Mouse (Mus musculus): ENCODE data around the gene Gm10228. TPM values are rescaled to one million over a fixed set of nuclear protein-coding genes. Genes with fewer than 3 reads are reported as not detected.
"Not testable (repeated sequence)": the region's sequence is repeated elsewhere in the genome, so short reads cannot be mapped to it uniquely, and the experiment has no call there.

Gene Gm10228
- polyA plus RNA-seq (2012; rRNA removed), result not detected in 2 replicates

DNA sequence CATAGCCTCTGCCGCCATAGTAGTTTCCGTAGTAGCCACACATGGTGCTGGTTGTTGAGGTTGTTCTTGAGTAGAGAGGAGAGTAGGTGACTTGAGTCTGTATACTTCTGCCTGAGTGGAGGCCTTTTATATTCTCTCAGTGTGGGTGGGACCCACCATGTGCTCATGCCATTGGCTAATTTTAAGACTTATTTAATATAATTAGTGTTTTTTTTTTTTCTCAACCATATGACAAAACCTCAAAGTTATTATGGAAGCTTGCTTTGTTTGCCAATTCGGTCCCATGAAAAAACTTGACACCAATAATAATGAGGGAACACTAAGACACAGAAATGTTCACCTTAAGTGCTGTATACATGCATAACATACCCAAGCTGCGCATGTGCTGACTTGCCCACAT lies at the start of gene Gm10228:
Gm10228 (minus strand) TSS at position 101 of the 400 bp plus-strand sequence.
- H3K4me1 ChIP-seq (ENCODE audit: control insufficient read depth, insufficient read depth, low read length); H3K4me3 ChIP-seq (ENCODE audit: insufficient read depth, low read length); H3K27ac ChIP-seq (ENCODE audit: insufficient read depth, low read length): not testable (repeated sequence)

DNA sequence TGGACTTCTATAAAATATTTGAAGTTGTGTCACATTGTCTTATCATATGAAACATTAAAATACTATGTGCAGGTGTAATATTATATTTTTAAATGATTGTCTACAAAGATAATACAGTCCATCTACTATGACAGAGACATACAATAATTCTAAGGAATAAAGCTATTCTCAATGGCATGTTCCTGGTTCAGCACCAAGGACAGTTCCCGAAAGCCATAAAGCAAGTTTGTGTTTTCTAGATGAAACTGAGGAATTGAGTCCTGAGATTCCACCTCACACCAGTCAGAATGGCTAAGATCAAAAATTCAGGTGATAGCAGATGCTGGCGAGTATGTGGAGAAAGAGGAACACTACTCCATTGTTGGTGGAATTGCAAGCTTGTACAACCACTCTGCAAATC lies 29.8 kb upstream of the Gm10228 start:
- H3K4me1 ChIP-seq (ENCODE audit: control insufficient read depth, insufficient read depth, low read length); H3K4me3 ChIP-seq (ENCODE audit: insufficient read depth, low read length); H3K27ac ChIP-seq (ENCODE audit: insufficient read depth, low read length): not testable (repeated sequence)

DNA sequence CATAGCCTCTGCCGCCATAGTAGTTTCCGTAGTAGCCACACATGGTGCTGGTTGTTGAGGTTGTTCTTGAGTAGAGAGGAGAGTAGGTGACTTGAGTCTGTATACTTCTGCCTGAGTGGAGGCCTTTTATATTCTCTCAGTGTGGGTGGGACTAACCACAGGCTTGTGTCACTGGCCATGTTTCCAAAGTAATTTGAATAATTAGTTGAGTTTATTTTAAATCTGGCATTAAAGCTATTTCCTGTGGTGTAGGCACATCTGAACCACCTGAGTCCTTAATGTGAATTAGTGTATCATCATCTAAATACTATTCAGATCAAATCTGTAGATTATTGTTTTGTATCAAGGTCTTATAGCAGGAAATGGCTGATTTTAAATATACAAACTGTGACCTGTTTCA lies 22.6 kb upstream of the Gm10228 start, which contains the start of gene 1110025L11Rik:
1110025L11Rik (minus strand) TSS at position 101 of the 400 bp plus-strand sequence.
- H3K27ac ChIP-seq (ENCODE audit: insufficient read depth, low read length); H3K4me3 ChIP-seq (ENCODE audit: insufficient read depth, low read length); H3K4me1 ChIP-seq (ENCODE audit: control insufficient read depth, insufficient read depth, low read length): not testable (repeated sequence)

DNA sequence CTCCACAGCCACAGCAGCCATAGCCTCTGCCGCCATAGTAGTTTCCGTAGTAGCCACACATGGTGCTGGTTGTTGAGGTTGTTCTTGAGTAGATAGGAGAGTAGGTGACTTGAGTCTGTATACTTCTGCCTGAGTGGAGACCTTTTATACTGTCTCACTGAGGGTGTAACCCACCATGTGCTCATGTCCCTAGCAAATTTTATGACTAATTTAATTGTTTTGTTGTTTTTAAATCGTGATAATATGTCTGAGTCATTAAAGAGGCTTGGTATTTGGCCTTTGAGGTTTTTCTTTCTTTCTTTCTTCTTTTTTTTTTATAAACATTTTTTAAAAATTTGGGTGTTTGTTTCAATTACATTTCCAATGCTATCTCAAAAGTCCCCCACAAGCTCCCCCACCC lies 6.5 kb upstream of the Gm10228 start, which contains the start of gene Krtap6-5:
Krtap6-5 (minus strand) TSS at position 101 of the 400 bp plus-strand sequence.
- Histone ChIP-seq H3K4me1 (ENCODE audit: control insufficient read depth, insufficient read depth, low read length) (no peaks in the 10 kb centered on the region), H3K27ac (ENCODE audit: insufficient read depth, low read length) (no peak within 1 kb of the TSS), H3K4me3 (ENCODE audit: insufficient read depth, low read length) (no peak within 1 kb of the TSS)
- no peak for TF ChIP-seq POLR2A (IDR thresholded peaks at IDR 0.05; ENCODE audit: extremely low read depth, insufficient read depth, low read length)
- TF ChIP-seq CTCF (IDR thresholded peaks at IDR 0.05; ENCODE audit: extremely low read depth, insufficient read depth, low read length), result no peak

DNA sequence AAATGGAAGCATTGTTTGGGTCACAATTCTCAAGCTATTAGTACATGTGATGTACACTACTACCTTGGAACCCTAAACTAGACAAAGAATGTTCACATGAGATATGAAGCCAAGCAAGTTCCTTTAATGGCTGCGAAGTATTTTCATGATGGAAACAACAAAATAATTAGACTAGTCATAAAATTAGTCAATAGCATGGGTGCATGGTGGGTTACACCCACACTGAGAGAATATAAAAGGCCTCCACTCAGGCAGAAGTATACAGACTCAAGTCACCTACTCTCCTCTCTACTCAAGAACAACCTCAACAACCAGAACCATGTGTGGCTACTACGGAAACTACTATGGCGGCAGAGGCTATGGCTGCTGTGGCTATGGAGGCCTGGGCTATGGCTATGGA lies 9.9 kb downstream of the Gm10228 start, which contains the start of gene Krtap6-1:
Krtap6-1 (plus strand) TSS at position 301 of the 400 bp plus-strand sequence.
- not testable (repeated sequence) for H3K27ac ChIP-seq (ENCODE audit: insufficient read depth, low read length); H3K4me3 ChIP-seq (ENCODE audit: insufficient read depth, low read length); H3K4me1 ChIP-seq (ENCODE audit: control insufficient read depth, insufficient read depth, low read length)

DNA sequence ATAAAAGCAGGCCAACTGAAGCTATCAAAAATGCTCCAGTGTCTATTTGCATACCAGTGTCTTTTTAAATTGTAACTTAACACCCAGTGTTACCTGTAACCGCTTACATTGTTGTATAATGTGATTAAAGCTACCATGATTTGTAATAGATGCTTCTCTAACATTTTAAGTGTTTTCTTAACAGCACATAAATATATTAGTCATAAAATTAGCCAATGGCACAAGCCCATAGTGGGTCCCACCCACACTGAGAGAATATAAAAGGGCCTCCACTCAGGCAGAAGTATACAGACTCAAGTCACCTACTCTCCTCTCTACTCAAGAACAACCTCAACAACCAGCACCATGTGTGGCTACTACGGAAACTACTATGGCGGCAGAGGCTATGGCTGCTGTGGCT lies 26.3 kb downstream of the Gm10228 start, which contains the start of gene Gm10229:
Gm10229 (plus strand) TSS at position 301 of the 400 bp plus-strand sequence.
- H3K4me3 ChIP-seq (ENCODE audit: insufficient read depth, low read length); H3K4me1 ChIP-seq (ENCODE audit: control insufficient read depth, insufficient read depth, low read length): not testable (repeated sequence)

DNA sequence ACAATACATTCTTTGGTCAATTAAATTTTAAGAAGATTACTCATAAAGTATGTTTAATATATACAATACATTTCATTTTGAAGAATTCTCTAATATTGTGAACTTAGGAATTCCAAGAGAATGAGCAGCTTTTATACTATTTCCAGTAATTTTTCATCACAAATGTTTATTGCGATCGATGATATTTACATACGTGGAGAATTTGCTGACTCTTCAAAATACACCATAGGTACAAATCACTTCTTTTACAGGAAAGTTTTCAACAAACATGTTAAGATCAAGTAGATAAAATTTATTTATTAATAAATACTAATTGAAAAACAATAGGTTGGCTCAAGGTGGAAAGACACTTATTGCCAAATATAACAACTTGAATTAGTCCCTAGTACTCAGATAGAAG lies 27.3 kb downstream of the Gm10228 start:
- H3K4me3 ChIP-seq (ENCODE audit: insufficient read depth, low read length), result no peak overlapping the region
- no peak overlapping the region for H3K27ac ChIP-seq (ENCODE audit: insufficient read depth, low read length)
- no peak for TF ChIP-seq POLR2A (IDR thresholded peaks at IDR 0.05; ENCODE audit: extremely low read depth, insufficient read depth, low read length)
- no peak for TF ChIP-seq CTCF (IDR thresholded peaks at IDR 0.05; ENCODE audit: extremely low read depth, insufficient read depth, low read length)
- no peaks in the 10 kb centered on the region for H3K4me1 ChIP-seq (ENCODE audit: control insufficient read depth, insufficient read depth, low read length)

More for the DNA sequence above, 26.3 kb downstream of the Gm10228 start, which contains the start of gene Gm10229:
- not testable (repeated sequence) for H3K27ac ChIP-seq (ENCODE audit: insufficient read depth, low read length)

DNA sequence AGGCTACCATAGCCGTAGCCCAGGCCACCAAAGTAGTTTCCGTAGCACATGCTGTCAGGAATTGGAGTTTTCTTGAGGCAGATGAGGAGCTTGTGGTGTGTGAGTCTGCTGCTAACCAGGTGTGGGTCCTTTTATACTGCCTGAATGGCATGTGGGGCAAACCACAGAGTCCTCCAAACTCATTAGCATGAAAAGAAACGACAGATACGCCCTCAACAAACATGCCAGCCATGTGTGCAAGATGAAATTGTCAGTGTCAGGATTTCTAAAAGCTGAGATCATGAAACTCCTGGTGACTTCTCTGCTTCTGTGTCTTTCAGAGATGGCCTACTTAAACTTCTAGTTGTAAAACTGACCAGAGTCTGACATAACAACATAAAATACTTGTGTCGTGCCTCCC lies 30.6 kb downstream of the Gm10228 start, which contains the start of gene Krtap22-2:
Krtap22-2 (minus strand) TSS at position 101 of the 400 bp plus-strand sequence.
- Histone ChIP-seq H3K4me3 (ENCODE audit: insufficient read depth, low read length) (no peak within 1 kb of the TSS), H3K4me1 (ENCODE audit: control insufficient read depth, insufficient read depth, low read length) (no peaks in the 10 kb centered on the region)
- no peak for TF ChIP-seq POLR2A (IDR thresholded peaks at IDR 0.05; ENCODE audit: extremely low read depth, insufficient read depth, low read length)
- TF ChIP-seq CTCF (IDR thresholded peaks at IDR 0.05; ENCODE audit: extremely low read depth, insufficient read depth, low read length), result no peak

More for the DNA sequence above, 30.6 kb downstream of the Gm10228 start, which contains the start of gene Krtap22-2:
- no peak within 1 kb of the TSS for H3K27ac ChIP-seq (ENCODE audit: insufficient read depth, low read length)

Other genes with a start within 250 kb of the Gm10228 start
- not detected in 2 replicates for gene Gm20741, start 229.3 kb downstream of the Gm10228 start, polyA plus RNA-seq (2012; rRNA removed)
- not detected in 2 replicates for gene Krtap15, start 221.3 kb downstream of the Gm10228 start, polyA plus RNA-seq (2012; rRNA removed)
- not detected in 2 replicates for gene Krtap14, start 215.3 kb downstream of the Gm10228 start, polyA plus RNA-seq (2012; rRNA removed)
- gene Krtap19-1, start 172.1 kb downstream of the Gm10228 start, polyA plus RNA-seq (2012; rRNA removed), result not detected in 2 replicates
- not detected in 2 replicates for gene Krtap19-2, start 167.2 kb downstream of the Gm10228 start, polyA plus RNA-seq (2012; rRNA removed)
- not detected in 2 replicates for gene Krtap19-3, start 163.4 kb downstream of the Gm10228 start, polyA plus RNA-seq (2012; rRNA removed)
- gene Krtap19-4, start 156.4 kb downstream of the Gm10228 start, polyA plus RNA-seq (2012; rRNA removed), result not detected in 2 replicates
- not detected in 2 replicates for gene Krtap19-5, start 145.0 kb downstream of the Gm10228 start, polyA plus RNA-seq (2012; rRNA removed)
- gene Krtap19-9b, start 109.2 kb downstream of the Gm10228 start, polyA plus RNA-seq (2012; rRNA removed), result not detected in 2 replicates
- gene Krtap16-3, start 78.6 kb downstream of the Gm10228 start, polyA plus RNA-seq (2012; rRNA removed), result not detected in 2 replicates
- not detected in 2 replicates for gene Krtap22-2, start 30.7 kb downstream of the Gm10228 start, polyA plus RNA-seq (2012; rRNA removed)
- not detected in 2 replicates for gene Gm10229, start 26.2 kb downstream of the Gm10228 start, polyA plus RNA-seq (2012; rRNA removed)
- gene Krtap6-1, start 9.8 kb downstream of the Gm10228 start, polyA plus RNA-seq (2012; rRNA removed), result not detected in 2 replicates
- not detected in 2 replicates for gene Krtap6-5, start 6.4 kb upstream of the Gm10228 start, polyA plus RNA-seq (2012; rRNA removed)
- not detected in 2 replicates for gene 1110025L11Rik, start 22.5 kb upstream of the Gm10228 start, polyA plus RNA-seq (2012; rRNA removed)
- gene Krtap6-3, start 42.5 kb upstream of the Gm10228 start, polyA plus RNA-seq (2012; rRNA removed), result not detected in 2 replicates
- gene Gm6358, start 99.4 kb upstream of the Gm10228 start, polyA plus RNA-seq (2012; rRNA removed), result not detected in 2 replicates
- gene Gm10061, start 109.6 kb upstream of the Gm10228 start, polyA plus RNA-seq (2012; rRNA removed), result not detected in 2 replicates
- not detected in 2 replicates for gene Gm9789, start 116.5 kb upstream of the Gm10228 start, polyA plus RNA-seq (2012; rRNA removed)
- not detected in 2 replicates for gene Gm7735, start 128.0 kb upstream of the Gm10228 start, polyA plus RNA-seq (2012; rRNA removed)
- gene 1110057P08Rik, start 133.3 kb upstream of the Gm10228 start, polyA plus RNA-seq (2012; rRNA removed), result not detected in 2 replicates
- gene Krtap20-2, start 164.4 kb upstream of the Gm10228 start, polyA plus RNA-seq (2012; rRNA removed), result not detected in 2 replicates